Mouse (Mus musculus) heart, adult 11 months (tissue): ENCODE measurements at regions not wholly inside any gene's neighbourhood (a gene's known extent, or its start where the extent isn't known, plus 50 kb on each side); places are given as distances from the start of the nearest gene placed in this dataset.

Experiments
- DNase-seq: peaks from one replicate; pipeline ENCODE4 v3.0.0; 2022

DNA sequence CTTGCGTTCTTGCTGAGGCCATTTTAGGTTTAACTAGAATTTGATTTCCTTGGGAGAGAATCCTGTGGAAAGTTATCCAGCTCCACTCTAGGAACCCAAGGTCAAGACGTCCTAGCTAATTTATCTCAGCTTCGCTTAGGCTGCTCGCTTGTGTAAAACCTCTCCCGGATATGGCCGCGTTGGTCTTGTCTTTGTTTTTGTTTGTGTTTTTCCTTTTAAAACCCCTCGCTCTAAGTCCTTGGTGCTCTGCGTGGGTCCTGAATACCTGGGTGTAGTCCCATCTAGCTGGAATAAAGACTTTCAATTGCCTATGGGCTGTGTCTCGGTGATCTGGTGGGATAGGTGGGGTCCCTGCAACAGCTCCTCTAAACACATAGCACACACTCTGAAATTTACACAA is 144.2 kb downstream of the Ndfip2 start:
- DNase-seq, result no peak

DNA sequence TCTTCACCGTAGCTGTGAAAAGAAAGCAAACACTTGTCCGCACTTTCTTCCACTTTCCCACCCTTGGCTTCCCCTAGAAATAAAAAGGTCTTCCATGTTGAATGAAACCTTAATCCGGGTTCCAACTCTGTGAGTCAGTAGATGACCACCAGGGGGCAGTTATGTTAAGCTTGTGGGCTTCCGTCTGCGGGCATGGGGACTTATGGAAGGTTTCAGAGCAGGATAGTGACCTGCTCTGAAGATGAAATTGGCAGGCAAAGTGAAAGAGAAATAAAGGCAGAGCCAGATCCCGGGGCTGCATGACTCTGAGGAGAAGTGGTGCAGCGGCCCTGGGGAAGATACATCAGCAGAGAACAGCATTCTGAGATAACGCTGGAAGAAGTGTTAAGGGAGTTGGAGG is 139.1 kb downstream of the Ndfip2 start:
- peak; percentile 95 for DNase-seq

DNA sequence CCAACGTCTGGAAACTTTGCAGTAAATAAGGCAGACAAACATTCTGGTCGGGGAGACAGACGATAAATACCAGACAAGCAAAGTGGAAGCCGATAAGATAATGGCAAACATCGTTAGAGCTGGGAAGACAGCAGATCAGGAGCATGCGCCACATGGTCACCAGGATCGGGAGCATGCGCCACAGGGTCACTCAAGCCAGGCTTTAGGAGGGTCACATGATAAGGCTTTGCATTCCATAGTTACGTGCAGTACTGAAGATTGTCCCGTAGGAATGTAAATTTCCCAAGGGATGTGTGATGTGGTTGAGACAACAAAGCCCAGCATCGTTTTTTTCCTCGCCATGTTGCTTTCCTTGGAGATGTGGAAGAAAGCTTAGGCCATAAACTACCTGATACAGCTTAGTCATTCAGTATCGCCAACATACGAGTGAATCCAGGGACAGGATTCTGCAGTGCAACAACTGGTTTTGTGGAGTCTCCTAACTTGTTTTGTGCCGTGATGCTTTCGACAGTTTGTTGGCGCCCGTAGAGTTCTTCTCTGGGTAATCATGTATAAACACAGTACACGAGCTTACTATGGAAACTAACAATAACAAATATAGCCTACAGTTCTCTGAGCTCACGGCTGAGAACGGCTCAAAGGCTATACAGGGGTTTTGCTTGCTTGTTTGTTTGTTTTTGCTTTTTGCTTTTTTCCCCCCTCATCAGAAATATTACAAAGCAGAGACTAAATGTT is 133.9 kb downstream of the Ndfip2 start:
- DNase-seq, result no peak

DNA sequence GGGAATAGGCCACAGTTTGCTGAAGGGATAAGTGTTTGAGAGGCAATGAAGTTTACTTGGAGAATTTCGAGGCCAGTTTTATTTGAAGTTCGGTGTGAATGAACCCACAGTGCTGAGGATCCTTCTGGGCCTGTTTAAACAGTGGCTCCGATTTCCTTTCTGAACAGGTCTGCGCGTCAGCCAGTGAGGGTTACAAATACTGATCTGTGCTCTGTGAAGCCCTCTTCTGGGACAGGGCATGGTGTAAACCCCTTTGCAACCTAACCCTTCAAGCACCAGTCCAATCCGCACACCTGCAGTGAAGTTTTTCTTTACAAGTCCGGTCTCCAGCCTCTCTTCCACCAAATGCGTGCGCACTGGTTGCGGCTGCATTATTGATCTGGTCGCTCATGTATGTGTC is 133.1 kb downstream of the Ndfip2 start:
- DNase-seq, result no peak

DNA sequence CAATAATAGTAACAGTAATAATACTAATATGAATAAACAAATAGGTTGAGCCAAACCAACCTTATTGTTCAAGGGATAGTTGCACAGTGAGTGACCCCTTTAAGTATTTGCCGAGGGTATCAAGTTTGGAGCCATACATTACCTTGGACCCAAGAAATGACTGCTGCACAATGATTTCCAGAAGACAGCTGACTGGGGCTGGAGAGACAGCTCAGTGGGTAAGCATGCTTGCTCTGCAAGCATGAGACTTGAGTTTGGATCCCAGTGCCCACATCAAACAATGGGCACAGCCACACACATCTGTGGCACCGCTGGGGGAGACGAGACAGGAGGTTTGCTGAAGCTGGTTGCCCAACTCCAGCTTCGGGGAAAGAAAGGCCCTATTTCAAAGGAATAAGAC is 126.7 kb downstream of the Ndfip2 start:
- no peak for DNase-seq

DNA sequence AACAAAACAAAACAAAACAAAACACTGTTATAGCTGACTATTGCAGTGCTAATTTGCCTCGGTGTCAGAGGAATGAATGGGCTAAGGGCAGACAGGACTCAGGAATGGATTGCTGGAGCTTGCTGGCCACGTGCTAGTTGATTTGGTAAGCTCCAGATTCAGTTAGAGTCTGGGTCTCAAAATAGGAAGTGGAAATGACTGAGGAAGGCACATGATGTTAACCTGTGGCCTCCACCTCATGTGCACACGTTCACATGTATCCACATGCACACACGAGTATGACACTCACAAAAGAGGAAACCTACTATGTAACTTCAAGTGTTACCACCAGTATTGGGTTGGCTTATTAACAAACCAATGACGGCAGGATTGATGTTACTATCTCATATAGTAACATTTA is 125.0 kb downstream of the Ndfip2 start:
- DNase-seq, result no peak

DNA sequence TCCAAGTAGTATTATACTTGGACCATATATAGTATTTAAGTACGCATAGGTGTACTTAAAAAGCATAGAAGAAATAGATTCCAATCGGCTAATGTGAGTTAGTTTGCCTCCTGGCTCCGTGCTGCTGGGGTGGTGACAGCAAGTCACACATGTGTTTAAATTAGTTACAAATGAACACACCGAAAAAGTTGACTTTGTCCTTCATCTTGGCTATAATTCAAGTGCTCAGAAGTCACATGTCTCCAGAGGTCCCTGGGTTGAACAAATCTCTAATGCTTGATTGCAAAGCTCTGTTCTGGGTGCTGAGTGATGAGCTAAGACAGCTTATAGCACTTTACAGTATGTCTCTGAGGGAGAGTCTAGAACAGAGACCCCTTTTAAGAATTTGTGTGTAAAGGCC is 121.7 kb downstream of the Ndfip2 start:
- no peak for DNase-seq

DNA sequence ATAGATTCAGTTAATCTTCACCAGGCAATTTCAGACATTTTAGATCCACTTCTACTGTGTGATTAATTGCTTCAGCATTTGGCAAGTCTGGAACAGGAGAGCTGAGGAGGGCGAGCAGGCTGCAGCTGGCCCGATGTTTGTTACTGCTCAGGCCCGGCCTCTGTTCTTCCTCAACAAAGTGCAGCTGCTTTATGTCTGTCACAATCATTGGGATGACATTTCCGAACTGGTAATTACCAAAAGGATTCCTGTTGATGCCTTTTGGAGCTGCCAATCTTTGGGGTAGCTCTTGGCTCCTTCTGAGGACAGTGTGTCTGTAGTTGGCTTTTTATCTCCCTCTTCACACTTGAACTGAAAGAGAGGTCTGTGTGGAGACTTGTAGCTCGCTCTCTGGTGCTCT is 119.4 kb downstream of the Ndfip2 start:
- DNase-seq, result peak; percentile 97

DNA sequence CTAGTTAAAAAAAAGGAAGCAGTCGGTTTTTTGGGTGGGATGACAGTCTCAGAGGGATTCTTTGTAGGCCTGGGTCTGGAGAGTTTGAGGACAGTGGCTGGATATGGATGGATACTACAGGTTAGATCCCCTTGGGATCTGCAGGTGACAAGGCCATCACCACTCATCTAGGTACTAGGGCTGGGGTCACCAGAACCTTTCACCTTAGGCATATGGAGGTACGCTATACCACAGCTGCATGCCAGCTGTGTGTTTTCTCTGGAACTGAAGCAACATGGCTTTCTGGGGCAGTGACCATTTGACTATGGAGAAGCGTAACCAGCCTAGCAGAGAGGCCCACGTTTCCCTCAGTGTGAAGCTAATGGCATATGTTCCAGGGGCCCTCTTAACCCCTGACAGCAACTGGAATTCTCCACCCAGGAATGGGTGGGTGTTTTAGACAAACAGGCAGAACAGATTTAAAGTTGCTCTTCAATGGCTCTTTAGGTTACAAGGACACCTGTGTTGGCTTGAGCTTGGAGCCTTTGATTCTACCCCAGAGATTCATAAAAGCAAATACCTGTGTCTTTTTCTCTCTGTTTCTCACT is 118.8 kb downstream of the Ndfip2 start:
- no peak for DNase-seq

DNA sequence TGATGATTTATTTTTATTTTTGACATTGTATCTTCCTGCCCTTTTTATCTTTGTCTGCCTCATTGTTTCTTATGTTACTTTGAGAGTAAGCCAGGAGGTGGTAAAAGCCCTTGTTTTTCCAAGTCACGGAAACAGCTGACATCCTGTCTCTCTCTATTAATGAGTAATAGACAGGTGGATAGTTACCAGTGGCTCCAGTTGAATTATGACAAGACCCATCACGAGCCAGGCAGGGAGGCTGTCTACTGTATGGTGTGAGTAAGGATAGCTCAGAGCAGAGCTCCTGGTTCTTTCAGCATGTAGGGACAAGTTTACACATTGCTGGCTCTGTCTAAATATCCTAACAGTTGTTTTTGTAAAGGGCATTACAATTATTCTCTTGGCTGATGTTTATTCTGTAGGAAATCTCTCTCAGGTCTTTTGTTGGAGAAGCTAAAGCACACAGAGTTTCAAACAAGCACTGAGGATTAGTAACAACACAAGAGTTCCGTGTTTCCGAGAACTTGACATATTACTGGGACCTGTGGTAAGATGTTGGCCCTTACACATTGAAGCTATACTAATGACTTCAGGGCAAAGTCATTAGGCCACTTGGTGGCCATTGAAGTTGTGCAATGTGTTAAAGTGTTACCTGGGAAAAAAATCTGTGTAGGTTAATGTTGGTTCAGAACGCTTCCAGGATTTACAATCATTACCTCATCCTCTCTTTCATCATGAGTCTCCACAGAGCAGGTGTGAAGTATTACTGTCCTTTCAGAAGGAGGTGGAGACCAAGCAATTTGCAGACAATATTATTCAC is 111.5 kb downstream of the Ndfip2 start:
- DNase-seq, result no peak

DNA sequence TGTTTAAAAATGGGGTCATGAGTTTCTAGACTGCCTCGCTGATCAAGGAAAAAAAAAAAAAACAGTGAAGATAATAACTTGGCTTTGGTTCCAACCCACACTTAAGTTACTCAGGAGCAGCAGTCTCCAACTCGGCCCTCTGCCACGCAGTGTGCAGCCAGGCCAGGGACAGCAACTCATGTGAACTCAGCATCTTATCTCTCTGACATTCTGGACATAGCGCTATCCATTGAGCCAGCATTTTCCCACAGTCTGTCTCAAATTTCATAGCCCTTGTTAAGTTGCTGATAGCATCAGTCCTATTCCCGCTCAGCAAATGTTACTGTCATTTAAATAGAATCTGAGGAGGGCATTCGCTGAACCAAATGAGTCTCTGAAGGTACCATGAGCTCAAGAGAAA is 102.2 kb downstream of the Ndfip2 start:
- DNase-seq, result peak; percentile 99

DNA sequence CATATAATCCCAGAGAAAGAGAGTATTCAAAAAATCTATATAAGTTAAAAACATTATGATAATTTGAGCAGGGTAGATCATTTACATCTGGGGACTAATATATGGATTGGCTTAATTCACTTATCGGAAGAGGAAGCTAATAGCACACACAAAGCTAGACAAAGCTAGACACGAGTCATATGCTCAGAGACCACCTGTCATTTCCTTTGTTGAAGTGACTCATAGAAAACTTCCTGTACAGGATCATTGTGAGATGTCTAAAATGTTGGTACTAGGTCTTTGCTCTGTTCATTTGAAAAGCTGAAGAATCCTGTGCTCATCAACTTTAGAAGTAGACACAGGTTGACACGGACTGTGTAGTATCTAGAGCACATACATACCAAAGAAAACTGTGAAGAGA is 101.5 kb downstream of the Ndfip2 start:
- no peak for DNase-seq
